Mouse (Mus musculus) left cerebral cortex, postnatal 25 days (tissue): ENCODE data around the gene Pnrc2. TPM values are rescaled to one million over a fixed set of nuclear protein-coding genes. Genes with fewer than 3 reads are reported as not detected.
A peak's percentile ranks its signal among the peaks of the same experiment; 100 is the strongest.

Experiments used
- DNase-seq, 2 experiments: peaks; one replicate each; pipeline ENCODE4 v3.0.0; 2022; ENCODE audit warnings: low spot score in 2 of 2, mixed read lengths in 1 of 2
- intact Hi-C: fragments of 180-260 bp; cut with DNase I; formaldehyde crosslinking; loops from one replicate; pipeline ENCODE4 v1.15.1; 2025
- total RNA-seq, 2 experiments: library from RNA; stranded (reverse); gene quantifications; 2 replicates each; pipeline ENCODE4 v1.2.3; 2021

The Pnrc2 gene
- total RNA-seq = 10 to 100 TPM; 46.8 to 48.4 TPM

DNA sequence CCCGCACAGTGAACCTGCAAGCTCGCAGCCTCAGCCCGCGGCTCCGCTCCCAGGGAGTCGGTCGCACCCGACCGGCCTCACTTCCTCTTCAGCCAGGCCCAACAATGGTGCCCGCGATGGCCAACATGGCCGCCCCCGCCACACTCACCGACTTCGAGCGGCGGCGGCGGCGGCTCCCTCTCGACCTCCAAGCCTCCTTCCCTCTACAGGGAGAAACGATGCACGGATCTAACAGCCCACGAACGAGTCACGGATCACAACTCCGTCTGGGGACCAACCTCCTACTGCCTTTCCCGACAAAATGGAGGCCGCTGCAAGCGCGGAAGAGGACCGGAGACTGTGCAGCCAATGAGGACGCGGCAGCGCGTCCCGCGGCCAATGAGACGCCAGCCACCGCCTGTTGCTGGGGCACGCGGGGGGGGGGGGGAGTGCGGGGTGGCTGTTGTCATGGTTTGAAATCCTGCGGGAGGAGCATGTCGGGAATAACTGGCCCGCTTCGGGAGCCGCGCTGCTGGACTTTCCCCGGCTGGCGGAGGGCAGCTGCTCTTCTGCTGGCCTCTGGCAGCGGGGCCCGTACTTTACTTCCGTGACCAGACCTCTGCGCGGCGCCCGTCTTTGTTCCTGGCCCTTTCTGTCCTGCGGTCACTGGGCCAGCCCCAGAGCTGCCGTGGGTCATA lies at the start of gene Pnrc2:
TSS of gene Pnrc2 (minus strand) at position 325 of the 677 bp plus-strand sequence.
- peak; percentile 93 to 96 for DNase-seq
- intact Hi-C loops = loop anchor here (1.0 to 2.0 kb wide), 2 partner anchors 17 to 45 kb away; no protein-coding TSS in a partner anchor

DNA sequence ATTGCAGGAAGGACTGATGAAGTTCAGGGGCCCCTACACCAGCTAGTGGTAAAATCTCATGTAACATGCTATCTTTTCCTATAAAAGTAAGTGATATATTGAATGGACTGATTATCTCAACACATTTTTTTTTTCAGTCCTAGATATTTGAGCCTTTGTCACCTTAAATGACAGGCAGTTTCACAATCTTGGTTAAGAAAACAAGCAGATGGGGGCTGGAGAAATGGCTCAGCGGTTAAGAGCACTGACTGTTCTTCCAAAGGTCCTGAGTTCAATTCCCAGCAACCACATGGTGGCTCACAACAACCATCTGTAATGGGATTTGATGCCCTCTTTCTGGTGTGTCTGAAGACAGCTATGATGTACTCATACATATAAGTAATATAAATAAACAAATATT lies 48.5 kb upstream of the Pnrc2 start:
- intact Hi-C loops = loop anchor here (5.0 kb wide), 1 partner anchor 120 kb away; no protein-coding TSS in a partner anchor
- no peak for DNase-seq

GRCm38 (mm10) chr4:135921257-135922120 lies 47.8 kb upstream of the Pnrc2 start:
- DNase-seq = no peak
- intact Hi-C loops = loop anchor here (5.0 kb wide), 1 partner anchor 119 kb away; no protein-coding TSS in a partner anchor

- DNase-seq = peak; percentile 95 to 97
- intact Hi-C loops = loop anchor here (5.0 kb wide), 1 partner anchor 118 kb away; no protein-coding TSS in a partner anchor
Measured at GRCm38 (mm10) chr4:135920304-135921241, 46.9 kb upstream of the Pnrc2 start, which contains the start of gene Fuca1. Gene Fuca1, plus strand, starts transcription at chr4:135920735.

DNA sequence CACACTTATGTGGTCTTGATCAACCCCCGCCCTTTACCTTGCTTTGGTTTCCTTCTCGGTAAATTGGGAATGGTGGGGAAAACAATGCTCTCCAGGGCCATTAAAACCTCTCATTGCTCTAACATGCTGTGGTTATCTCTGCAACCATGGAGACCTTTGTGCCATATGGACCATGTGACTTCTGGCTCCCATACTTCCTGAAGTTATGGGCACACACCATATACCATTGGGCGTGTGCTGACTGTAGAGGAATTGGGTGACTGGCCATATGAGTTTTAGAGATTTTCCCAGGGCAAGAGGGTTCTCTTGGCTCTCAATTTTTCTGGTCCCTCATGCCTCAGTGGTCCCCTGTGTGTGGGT lies 45.6 kb upstream of the Pnrc2 start:
- intact Hi-C loops = no loop called here
- DNase-seq = no peak

- intact Hi-C loops = no loop called here
- no peak for DNase-seq
Measured at GRCm38 (mm10) chr4:135918635-135919279, 45.1 kb upstream of the Pnrc2 start.

GRCm38 (mm10) chr4:135913433-135913832 lies 39.8 kb upstream of the Pnrc2 start:
- no peak for DNase-seq
- intact Hi-C loops = no loop called here

DNA sequence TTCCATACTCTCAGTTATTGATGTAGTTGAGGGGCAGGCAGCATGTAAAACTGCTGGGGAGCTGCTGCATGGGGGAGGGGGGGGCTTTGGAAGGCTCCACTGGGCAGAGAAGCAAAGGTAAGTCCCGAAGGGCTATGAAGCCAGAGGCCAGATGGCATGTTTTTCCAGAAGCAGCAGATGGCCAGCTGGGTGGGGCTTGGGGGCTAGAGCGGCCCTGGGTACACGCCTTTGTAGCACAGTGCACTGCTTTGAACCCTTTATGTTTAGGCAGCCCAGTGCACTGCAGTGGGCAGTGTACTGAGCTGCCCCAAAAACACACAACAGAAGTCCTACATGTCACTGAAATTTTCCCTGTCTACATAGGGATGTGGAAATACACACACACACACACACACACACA lies 39.2 kb upstream of the Pnrc2 start:
- intact Hi-C loops = no loop called here
- no peak for DNase-seq

DNA sequence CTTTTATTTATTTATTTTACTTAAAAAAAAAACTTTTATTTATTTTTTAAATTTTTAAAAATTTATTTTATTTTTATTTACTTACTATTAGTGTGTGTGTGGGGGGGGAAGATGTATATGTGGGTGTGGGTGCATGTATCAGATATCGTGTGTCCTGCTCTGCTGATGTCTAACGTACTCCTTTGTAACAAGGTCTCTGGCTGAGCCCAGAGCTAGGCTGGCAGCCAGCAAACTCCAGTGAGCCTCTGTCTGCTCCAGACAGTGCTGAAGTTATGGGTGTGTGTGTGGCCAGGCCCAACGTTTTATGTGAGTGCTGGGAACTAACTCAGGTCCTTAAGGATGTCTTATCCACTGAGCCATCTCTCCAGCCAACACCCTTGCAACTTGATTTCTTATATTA lies 38.5 kb upstream of the Pnrc2 start:
- no peak for DNase-seq
- intact Hi-C loops = no loop called here

DNA sequence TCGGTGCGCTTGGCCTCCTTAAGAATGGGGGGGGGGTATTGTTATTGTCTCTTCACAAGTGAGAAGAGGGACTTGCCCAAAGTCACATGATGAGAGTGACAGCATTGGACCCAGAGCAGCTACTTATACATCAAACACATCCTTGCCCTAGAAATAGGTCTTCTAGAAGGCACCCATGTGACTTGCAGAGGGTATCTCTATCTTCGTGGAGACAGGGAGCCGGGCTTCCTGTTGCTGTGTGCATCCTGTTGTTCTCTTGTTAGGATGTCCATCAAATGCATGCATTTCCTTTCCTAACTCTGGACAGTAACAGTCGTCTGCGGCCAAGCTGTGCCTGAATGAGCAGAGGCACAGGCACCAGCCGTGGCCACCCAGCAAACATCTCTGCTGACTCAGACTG lies 37.9 kb upstream of the Pnrc2 start:
- no peak for DNase-seq
- intact Hi-C loops = no loop called here

- DNase-seq = no peak
- intact Hi-C loops = no loop called here
Measured at GRCm38 (mm10) chr4:135909326-135910066, 35.8 kb upstream of the Pnrc2 start.

GRCm38 (mm10) chr4:135906633-135907032 lies 33.0 kb upstream of the Pnrc2 start:
- intact Hi-C loops = no loop called here
- DNase-seq = no peak

DNA sequence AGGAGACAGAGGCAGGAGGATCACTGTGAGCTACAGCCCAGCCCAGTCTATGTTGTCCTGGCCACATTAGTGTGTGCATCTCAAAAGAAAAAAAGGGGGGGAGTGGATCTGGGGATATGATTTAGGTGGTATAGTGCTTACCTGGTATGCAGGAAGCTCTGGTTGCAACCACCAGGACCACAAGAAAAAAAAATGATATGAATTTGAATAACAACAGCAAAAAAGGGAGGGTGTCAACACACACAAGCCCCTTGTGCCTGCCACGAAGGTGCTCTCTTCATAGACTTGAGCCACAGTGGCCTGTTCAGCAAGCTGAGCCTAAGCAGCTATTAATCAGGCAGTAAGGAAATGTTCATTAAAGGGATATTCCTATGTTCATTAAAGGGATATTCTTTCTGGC lies 31.2 kb upstream of the Pnrc2 start:
- intact Hi-C loops = no loop called here
- no peak for DNase-seq

- DNase-seq = no peak
- intact Hi-C loops = no loop called here
Measured at GRCm38 (mm10) chr4:135902606-135903242, 29.1 kb upstream of the Pnrc2 start.

GRCm38 (mm10) chr4:135900008-135900407 lies 26.4 kb upstream of the Pnrc2 start:
- intact Hi-C loops = no loop called here
- no peak for DNase-seq

- no peak for DNase-seq
Measured at GRCm38 (mm10) chr4:135899050-135899448, 25.4 kb upstream of the Pnrc2 start.

GRCm38 (mm10) chr4:135898380-135899049 lies 24.9 kb upstream of the Pnrc2 start:
- no peak for DNase-seq
- intact Hi-C loops = no loop called here

More at GRCm38 (mm10) chr4:135899050-135899448, 25.4 kb upstream of the Pnrc2 start:
- intact Hi-C loops = no loop called here
